Mouse (Mus musculus): Measurements from ENCODE around the gene Hist1h2bk. TPM values are rescaled to one million over a fixed set of nuclear protein-coding genes. Genes with fewer than 3 reads are reported as not detected.

The Hist1h2bk gene
- polyA plus RNA-seq, 2 experiments = 6.9 to 24.6 TPM

DNA sequence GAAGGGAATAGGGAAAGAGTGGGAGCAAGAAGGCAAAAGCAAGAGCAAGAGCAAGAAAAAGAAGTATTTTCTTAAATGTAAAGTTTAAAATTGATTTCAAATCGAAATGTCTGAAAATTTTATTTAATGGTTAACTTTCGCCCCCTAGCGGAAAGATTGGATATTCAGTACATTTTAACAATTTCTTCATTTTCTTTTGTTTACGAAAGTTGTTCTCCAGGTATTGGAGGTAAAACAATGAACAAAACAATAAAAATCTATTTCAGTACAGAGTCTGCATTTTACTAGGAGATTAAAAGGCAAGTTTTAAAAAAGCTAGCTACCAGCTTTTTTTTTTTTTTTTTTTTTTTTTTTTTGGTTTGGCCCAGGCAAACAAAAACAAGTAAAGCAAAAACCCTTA, 5.2 kb upstream of the Hist1h2bk start:
- no peaks in the 10 kb centered on the region for H3K36me3 ChIP-seq (ENCODE audit: control insufficient read depth, insufficient read depth, low read length)
- H3K27ac ChIP-seq (replicated peaks; ENCODE audit: low read depth, low read length) = no peak overlapping the region
- no peak overlapping the region for H3K9ac ChIP-seq (ENCODE audit: low read depth, low read length, severe bottlenecking)
- H3K4me3 ChIP-seq (replicated peaks; ENCODE audit: low read length) = no peak overlapping the region
- TF ChIP-seq POLR2A (IDR thresholded peaks at IDR 0.05; ENCODE audit: borderline replicate concordance, extremely low read depth, insufficient read depth, insufficient read length) = no peak
- 14% methylated on average over 4 of the region's 4 CpGs for WGBS
- no peaks in the 10 kb centered on the region for H3K27me3 ChIP-seq (ENCODE audit: control insufficient read depth, insufficient read depth, low read length)
- H3K4me2 ChIP-seq (replicated peaks; ENCODE audit: low read depth, low read length, severe bottlenecking) = no peak overlapping the region
- H3K9me3 ChIP-seq (ENCODE audit: control insufficient read depth, low read length) = no peaks in the 10 kb centered on the region
- peaks cover 6% of the 10 kb centered on the region; the same call in 1 of the 2 replicates for H3K4me1 ChIP-seq (ENCODE audit: control insufficient read depth, insufficient read depth, low read length)
- DNase-seq (ENCODE audit: low spot score) = peak; percentile 83
- no peak for ATAC-seq (ENCODE audit: low FRiP score, low read depth)

DNA sequence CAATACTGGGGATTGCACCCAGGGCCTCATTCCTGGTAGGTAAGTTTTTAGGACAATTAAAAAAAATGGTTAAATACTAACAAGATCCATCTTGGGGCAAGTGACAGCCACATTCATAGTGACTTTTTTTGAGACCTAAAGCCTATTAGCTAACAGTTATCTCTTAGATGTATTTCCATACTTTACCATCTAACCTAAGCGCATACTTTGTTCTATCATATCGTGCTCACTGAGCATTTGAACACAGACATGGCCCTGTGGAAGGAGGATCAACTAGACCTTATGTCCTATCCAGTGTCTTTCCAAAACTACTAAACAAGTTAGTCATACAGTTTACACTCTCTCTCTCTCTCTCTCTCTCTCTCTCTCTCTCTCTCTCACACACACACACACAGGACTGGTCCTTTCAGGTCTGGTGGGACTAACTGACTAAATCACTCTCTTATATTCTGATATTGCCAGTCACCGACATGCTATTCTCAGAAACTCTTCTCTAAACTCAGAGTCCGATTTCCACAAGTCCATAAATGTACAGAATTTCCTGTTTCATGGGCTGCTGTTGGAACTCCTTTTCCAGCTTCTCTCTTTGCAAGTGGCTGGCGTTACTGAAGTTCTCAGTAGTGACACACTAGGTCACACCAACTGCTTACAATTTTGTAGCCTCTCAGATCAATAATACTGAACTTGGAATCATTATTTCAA, 1.8 kb upstream of the Hist1h2bk start:
- Histone ChIP-seq H3K4me2 (replicated peaks; ENCODE audit: low read depth, low read length, severe bottlenecking) (peak overlapping the region; percentile 56), H3K27me3 (ENCODE audit: control insufficient read depth, insufficient read depth, low read length) (no peaks in the 10 kb centered on the region), H3K4me3 (replicated peaks; ENCODE audit: low read length) (peak overlapping the region; percentile 40), H3K9me3 (ENCODE audit: control insufficient read depth, low read length) (no peaks in the 10 kb centered on the region), H3K9ac (ENCODE audit: low read depth, low read length, severe bottlenecking) (peak overlapping the region; percentile 57), H3K36me3 (ENCODE audit: control insufficient read depth, insufficient read depth, low read length) (no peaks in the 10 kb centered on the region), H3K27ac (replicated peaks; ENCODE audit: low read depth, low read length) (peak overlapping the region; percentile 75; the same call in 1 of the 2 replicates), H3K4me1 (ENCODE audit: control insufficient read depth, insufficient read depth, low read length) (peaks cover 8% of the 10 kb centered on the region)
- DNase-seq (ENCODE audit: low spot score) (no peak), ATAC-seq (ENCODE audit: low FRiP score, low read depth) (no peak)
- 40% methylated on average over 5 of the region's 5 CpGs for WGBS
- no peak for TF ChIP-seq POLR2A (IDR thresholded peaks at IDR 0.05; ENCODE audit: borderline replicate concordance, extremely low read depth, insufficient read depth, insufficient read length)

- peak overlapping the region; percentile 56 for H3K4me2 ChIP-seq (replicated peaks; ENCODE audit: low read depth, low read length, severe bottlenecking)
- H3K4me3 ChIP-seq (replicated peaks; ENCODE audit: low read length) = peak overlapping the region; percentile 40
- H3K27ac ChIP-seq (replicated peaks; ENCODE audit: low read depth, low read length) = peak overlapping the region; percentile 75
- H3K9ac ChIP-seq (ENCODE audit: low read depth, low read length, severe bottlenecking) = peak overlapping the region; percentile 57
- no peak for DNase-seq (ENCODE audit: low spot score)
- no peaks in the 10 kb centered on the region for H3K36me3 ChIP-seq (ENCODE audit: control insufficient read depth, insufficient read depth, low read length)
- ATAC-seq (ENCODE audit: low FRiP score, low read depth) = no peak
- 2% methylated on average over 9 of the region's 14 CpGs for WGBS
- no peaks in the 10 kb centered on the region for H3K27me3 ChIP-seq (ENCODE audit: control insufficient read depth, insufficient read depth, low read length)
- TF ChIP-seq POLR2A (IDR thresholded peaks at IDR 0.05; ENCODE audit: borderline replicate concordance, extremely low read depth, insufficient read depth, insufficient read length) = no peak
- peaks cover 8% of the 10 kb centered on the region for H3K4me1 ChIP-seq (ENCODE audit: control insufficient read depth, insufficient read depth, low read length)
- no peaks in the 10 kb centered on the region for H3K9me3 ChIP-seq (ENCODE audit: control insufficient read depth, low read length)
These were observed 1.0 kb upstream of the Hist1h2bk start for GRCm38 (mm10) chr13:22034443-22035266.

DNA sequence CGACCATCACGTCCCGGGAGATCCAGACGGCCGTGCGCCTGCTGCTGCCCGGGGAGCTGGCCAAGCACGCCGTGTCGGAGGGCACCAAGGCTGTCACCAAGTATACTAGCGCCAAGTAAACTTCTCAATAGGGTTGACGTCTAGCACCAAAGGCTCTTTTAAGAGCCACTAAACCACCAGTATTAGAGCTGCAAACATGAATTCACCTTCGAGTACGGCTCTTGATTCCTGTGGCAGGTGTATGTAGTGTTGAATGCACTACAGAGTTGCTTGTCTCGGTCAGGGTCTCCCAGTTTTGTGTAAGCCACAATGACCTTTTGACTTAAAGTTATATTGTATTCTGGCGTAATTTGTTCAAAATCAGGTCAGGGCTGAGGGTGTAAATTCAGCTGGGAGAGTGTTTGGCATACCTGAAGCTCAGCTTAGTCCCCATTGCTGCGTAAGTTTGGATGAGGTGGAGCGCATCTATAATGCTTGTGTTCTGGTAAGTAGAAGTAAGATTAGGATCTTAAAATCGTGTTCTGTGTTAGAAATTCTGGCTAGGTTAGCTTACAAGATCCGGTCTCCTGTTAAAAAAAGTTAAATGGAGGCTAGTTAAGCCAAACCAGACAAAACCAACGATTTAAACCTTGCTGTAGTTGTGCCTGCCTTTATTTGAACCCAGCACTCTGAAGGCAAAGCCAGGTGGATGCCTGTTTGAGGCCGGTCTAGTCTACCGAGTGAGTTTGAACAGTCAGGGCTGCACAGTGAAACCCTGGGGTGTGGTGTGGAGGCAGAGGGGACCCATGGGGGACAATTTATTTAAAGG, 683 bp downstream of the Hist1h2bk start:
- Histone ChIP-seq H3K9me3 (ENCODE audit: control insufficient read depth, low read length) (no peaks in the 10 kb centered on the region), H3K9ac (ENCODE audit: low read depth, low read length, severe bottlenecking) (peak overlapping the region; percentile 47), H3K4me3 (replicated peaks; ENCODE audit: low read length) (peak overlapping the region; percentile 40), H3K27ac (replicated peaks; ENCODE audit: low read depth, low read length) (peak overlapping the region; percentile 79), H3K4me2 (replicated peaks; ENCODE audit: low read depth, low read length, severe bottlenecking) (peak overlapping the region; percentile 62), H3K4me1 (ENCODE audit: control insufficient read depth, insufficient read depth, low read length) (peaks cover 19% of the 10 kb centered on the region), H3K36me3 (ENCODE audit: control insufficient read depth, insufficient read depth, low read length) (no peaks in the 10 kb centered on the region), H3K27me3 (ENCODE audit: control insufficient read depth, insufficient read depth, low read length) (no peaks in the 10 kb centered on the region)
- WGBS = 2% methylated on average over 17 of the region's 23 CpGs
- DNase-seq (ENCODE audit: low spot score) (no peak), ATAC-seq (ENCODE audit: low FRiP score, low read depth) (no peak)
- peak; percentile 52; the same call in 1 of the 2 replicates for TF ChIP-seq POLR2A (IDR thresholded peaks at IDR 0.05; ENCODE audit: borderline replicate concordance, extremely low read depth, insufficient read depth, insufficient read length)

GRCm38 (mm10) chr13:22036986-22037385, 1.3 kb downstream of the Hist1h2bk start:
- Histone ChIP-seq H3K9me3 (ENCODE audit: control insufficient read depth, low read length) (no peaks in the 10 kb centered on the region), H3K4me1 (ENCODE audit: control insufficient read depth, insufficient read depth, low read length) (peaks cover 19% of the 10 kb centered on the region), H3K27me3 (ENCODE audit: control insufficient read depth, insufficient read depth, low read length) (no peaks in the 10 kb centered on the region), H3K27ac (replicated peaks; ENCODE audit: low read depth, low read length) (peak overlapping the region; percentile 79), H3K4me3 (replicated peaks; ENCODE audit: low read length) (peak overlapping the region; percentile 40; the same call in 1 of the 2 replicates), H3K36me3 (ENCODE audit: control insufficient read depth, insufficient read depth, low read length) (no peaks in the 10 kb centered on the region), H3K4me2 (replicated peaks; ENCODE audit: low read depth, low read length, severe bottlenecking) (peak overlapping the region; percentile 62), H3K9ac (ENCODE audit: low read depth, low read length, severe bottlenecking) (no peak overlapping the region)
- WGBS = 58% methylated on average over 3 of the region's 3 CpGs
- TF ChIP-seq POLR2A (IDR thresholded peaks at IDR 0.05; ENCODE audit: borderline replicate concordance, extremely low read depth, insufficient read depth, insufficient read length) = no peak
- no peak for ATAC-seq (ENCODE audit: low FRiP score, low read depth)
- DNase-seq (ENCODE audit: low spot score) = no peak
